Mouse (Mus musculus) left cerebral cortex, adult 2 months (tissue): ENCODE measurements around the gene Gpr61. TPM values are rescaled to one million over a fixed set of nuclear protein-coding genes. Genes with fewer than 3 reads are reported as not detected.

ENCODE experiments used
- DNase-seq, 2 experiments: peaks; one replicate each; pipeline ENCODE4 v3.0.0; 2021 to 2022; ENCODE audit warnings: low spot score in 2 of 2, mixed read lengths in 1 of 2; ENCODE audit errors: extremely low spot score in 1 of 2
- H3K27ac ChIP-seq: fragments of 200-600 bp; 2 replicates; pipeline ENCODE4 v1.8.1; 2022
- H3K4me3 ChIP-seq: fragments of 200-600 bp; 2 replicates; pipeline ENCODE4 v1.8.1; 2022
- CTCF ChIP-seq: fragments of 200-600 bp; IDR thresholded peaks from 2 replicates; pipeline ENCODE4 v1.8.1; 2022; ENCODE audit warnings: antibody characterized with exemption, mild to moderate bottlenecking, moderate library complexity
- intact Hi-C: fragments of 180-260 bp; cut with DNase I; formaldehyde crosslinking; loops from one replicate; pipeline ENCODE4 v1.15.1; 2025
- total RNA-seq, 2 experiments: library from RNA; stranded (reverse); gene quantifications; 2 replicates each; pipeline ENCODE4 v1.2.3; 2021

Gene Gpr61
- total RNA-seq, 2 experiments from 2014 or later: 17.0 to 19.0 TPM

DNA sequence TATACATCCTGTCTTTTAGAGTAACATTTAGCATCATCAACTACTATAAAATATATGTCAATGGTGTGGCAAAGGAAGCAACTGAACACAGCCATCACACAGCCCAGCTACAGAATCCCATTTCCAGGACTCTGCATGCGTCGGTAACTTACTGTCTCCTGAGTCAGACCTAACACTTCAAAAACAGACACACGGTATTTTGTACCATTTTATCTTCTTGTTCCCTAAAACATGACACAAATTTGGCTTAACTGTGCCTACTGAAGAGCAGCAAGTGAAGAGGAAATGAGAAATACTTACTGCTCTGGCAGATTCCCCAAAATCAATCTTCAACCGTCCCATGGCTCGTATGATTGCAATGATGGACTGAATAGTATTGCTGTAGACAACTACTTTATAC, 31.4 kb downstream of the Gpr61 start:
- TF ChIP-seq CTCF: no peak
- Histone ChIP-seq H3K4me3 (no peak overlapping the region), H3K27ac (no peak overlapping the region)
- intact Hi-C loops: no loop called here
- DNase-seq: no peak

DNA sequence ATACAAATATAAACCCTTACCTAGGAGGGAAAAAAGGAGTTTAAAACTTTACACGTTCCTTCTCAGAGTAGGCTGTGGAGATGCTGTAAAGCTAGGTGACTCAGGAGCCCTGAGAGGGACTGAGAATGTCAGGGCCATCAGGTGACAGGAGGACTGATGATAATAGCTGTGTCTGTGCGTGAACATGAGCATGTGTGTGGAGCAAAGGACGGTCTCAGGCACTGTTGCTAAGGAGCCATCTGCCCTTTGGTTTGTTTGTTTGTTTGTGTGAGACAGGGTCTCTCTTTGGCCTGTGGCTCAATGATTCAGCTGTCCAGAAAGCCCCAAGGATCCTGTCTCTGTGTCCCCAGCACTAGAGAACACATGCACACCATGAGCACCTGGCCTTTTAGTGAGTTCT, 33.6 kb downstream of the Gpr61 start:
- intact Hi-C loops: no loop called here
- H3K27ac ChIP-seq: no peak overlapping the region
- no peak overlapping the region for H3K4me3 ChIP-seq
- no peak for TF ChIP-seq CTCF
- DNase-seq: no peak

DNA sequence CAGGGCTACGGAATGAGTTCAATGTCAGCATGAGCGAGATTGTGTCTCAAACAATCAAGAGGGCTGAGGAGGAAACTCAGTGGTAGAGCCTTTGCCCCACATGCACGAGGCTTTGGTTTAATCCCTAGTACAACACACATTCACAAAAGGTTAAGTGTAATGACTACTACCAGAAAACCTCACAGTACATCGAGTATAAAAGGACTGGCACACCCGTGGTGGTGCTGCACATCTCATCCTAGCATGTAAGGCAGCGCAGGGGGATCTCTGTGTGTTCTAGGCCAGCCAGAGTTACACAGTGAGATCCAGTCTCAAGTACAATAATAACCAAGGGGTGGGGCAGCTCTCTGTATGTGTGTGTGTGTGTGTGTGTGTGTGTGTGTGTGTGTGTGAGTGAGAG, 37.2 kb downstream of the Gpr61 start:
- no peak for DNase-seq
- Histone ChIP-seq H3K27ac (no peak overlapping the region), H3K4me3 (no peak overlapping the region)
- intact Hi-C loops: no loop called here
- TF ChIP-seq CTCF: no peak

DNA sequence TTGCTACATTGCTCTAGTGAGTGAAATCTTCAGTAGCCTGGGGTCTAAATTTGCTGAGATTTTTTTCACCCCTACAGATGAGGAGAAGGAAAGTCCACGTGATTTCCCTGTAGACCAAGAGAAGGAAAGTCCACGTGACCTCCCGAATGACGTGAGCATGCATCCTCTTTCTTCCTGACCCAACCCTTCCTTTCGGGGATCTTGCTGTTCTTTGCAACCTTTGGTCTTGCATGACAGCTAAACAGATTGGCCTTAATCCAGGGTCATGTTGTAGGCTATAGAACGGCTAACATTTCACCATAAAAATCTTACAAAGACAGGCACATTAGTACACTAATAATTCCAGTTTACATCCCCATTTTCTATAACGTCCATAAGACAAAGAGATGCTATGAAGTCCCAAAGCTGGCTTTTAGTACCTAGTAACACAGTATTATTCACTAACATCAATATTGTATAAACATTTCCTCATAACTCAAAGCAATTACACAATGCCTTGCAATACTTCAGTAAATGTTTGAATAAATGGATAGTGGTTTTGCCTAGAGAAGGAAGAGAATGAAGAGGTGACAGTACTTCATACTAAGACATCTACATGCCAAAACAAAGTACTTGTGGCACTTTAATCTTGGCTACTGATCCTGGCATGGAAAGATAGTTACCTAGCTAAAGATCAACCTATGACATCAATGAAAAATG, 40.9 kb downstream of the Gpr61 start:
- no peak for TF ChIP-seq CTCF
- Histone ChIP-seq H3K4me3 (no peak overlapping the region), H3K27ac (no peak overlapping the region)
- no peak for DNase-seq
- intact Hi-C loops: no loop called here

DNA sequence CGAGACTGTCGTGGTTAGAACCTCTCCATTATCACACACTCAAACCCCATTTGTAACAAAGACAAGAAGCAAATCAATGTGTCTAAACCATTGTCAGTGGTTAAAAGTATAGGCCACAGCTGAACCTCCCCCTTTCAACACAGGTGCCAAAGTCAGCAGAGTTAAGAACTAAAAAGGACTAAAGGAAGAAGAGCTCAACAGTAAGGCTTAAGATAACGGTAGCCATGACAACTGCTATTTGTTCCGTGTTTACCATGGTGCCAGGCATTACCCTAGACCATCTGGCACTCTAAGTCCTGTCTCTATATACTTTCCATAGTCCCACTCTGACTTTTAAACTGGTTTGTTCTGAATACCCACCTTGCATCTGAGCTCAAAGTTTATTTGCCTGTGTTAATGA, 42.0 kb downstream of the Gpr61 start:
- intact Hi-C loops: no loop called here
- no peak overlapping the region for H3K4me3 ChIP-seq
- H3K27ac ChIP-seq: no peak overlapping the region
- DNase-seq: no peak
- TF ChIP-seq CTCF: no peak

DNA sequence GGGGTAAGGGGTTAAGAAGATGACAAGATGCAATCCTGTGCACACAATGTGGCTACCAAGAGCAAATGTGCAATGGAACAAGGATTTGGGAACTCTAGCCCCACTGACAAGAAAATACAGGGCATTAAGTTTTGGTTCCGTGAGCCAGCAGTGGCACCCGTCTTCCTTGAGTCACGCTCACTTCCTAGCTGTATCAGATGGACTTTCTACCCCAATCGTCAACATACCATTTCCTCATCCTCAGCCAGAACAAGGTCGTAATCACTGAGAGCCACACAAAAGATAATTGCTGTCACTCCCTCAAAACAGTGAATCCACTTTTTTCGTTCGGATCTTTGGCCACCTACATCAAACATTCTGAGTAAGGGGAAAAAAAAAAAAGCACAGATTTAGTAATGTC, 42.4 kb downstream of the Gpr61 start:
- Histone ChIP-seq H3K4me3 (no peak overlapping the region), H3K27ac (no peak overlapping the region)
- TF ChIP-seq CTCF: no peak
- DNase-seq: no peak
- intact Hi-C loops: no loop called here

DNA sequence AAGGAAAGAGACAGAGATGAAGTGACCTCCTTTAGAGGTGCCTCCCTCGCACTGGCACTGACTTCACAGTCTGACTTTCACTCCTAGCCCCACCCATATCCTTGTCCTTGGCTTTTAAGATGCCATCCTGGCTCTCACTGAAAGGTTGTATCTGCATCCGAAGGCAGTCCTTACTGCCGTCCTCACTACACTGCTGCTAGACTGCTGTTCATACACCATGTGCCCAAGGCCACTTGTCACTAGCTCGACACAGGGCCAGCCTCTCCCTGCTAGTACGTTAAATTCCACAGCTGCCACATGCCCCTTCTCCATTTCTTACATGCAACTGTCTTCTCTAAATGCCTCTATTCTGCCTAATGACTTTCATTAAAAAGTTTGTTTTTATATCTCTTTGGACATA, 43.4 kb downstream of the Gpr61 start:
- Histone ChIP-seq H3K4me3 (no peak overlapping the region), H3K27ac (no peak overlapping the region)
- intact Hi-C loops: no loop called here
- DNase-seq: no peak
- TF ChIP-seq CTCF: no peak

DNA sequence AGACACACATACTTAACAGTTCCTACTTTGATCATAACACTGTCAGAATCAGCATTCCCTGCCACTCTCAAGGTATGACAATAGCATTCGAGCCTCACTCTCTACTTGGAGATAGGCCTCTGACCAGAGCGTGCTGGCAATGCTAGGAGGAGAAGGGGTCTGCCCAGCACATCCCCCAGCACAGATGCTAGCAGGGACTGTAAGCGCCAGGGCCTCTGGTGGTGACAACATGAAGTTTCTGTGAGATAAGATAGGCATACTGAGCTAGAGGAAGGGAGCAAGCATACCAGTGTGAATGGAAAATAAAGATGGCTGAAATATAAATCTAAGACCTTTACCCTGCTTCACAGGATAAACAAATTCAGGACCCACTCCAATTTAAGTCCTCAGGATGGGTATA, 49.4 kb downstream of the Gpr61 start:
- H3K27ac ChIP-seq: no peak overlapping the region
- DNase-seq: no peak
- H3K4me3 ChIP-seq: no peak overlapping the region
- intact Hi-C loops: no loop called here
- TF ChIP-seq CTCF: no peak

DNA sequence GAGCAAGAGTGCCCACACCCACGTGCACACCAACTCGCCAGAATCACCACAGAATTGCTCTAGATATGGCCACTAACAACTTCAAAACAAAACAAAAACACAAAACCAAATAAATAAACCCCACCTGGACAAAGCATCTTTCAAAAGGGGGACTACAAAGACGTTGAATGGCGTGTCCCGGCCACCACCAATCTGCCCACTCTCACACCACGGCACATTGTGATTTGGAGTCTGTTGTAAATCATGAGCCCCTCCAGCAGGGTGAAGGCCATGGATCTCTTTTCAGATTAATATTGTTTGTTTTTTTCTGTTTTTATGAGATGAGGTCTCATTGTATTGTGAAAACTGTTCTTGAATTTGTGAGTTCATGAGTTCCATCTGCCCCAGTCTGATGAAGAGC, 52.6 kb downstream of the Gpr61 start:
- TF ChIP-seq CTCF: no peak
- DNase-seq: no peak
- intact Hi-C loops: no loop called here
- Histone ChIP-seq H3K27ac (no peak overlapping the region), H3K4me3 (no peak overlapping the region)

DNA sequence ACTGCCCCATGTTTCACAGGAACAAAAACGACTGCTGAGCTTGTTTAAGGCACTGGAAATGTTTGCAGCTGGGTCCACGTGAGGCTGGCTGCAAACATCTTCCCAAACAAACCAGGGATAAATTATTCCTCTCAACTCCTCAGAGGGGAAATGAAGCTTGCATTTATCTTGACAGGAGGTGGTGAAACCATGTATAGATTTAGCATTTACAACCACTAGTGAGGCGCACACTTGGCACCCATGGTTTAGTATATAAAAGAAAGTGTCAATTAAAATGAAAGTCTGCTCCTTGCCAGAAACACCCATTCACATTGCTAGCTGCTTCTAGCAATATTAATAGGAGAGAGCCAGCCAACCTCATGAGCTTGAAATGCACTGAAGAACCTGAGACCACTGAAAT, 53.1 kb downstream of the Gpr61 start:
- H3K4me3 ChIP-seq: no peak overlapping the region
- no peak for DNase-seq
- intact Hi-C loops: no loop called here
- no peak for TF ChIP-seq CTCF
- no peak overlapping the region for H3K27ac ChIP-seq

Other genes starting within 250 kb of the Gpr61 start
- 10 to 100 TPM; 82.7 to 85.1 TPM for gene Gstm7, start 223.1 kb downstream of the Gpr61 start, total RNA-seq
- 1 to 10 TPM; 4.7 to 6.7 TPM for gene Gstm6, start 211.1 kb downstream of the Gpr61 start, total RNA-seq
- gene Gstm3, start 185.6 kb downstream of the Gpr61 start, total RNA-seq: not detected
- 1 to 10 TPM; 2.0 to 4.6 TPM for gene Gstm2, start 168.4 kb downstream of the Gpr61 start, total RNA-seq
- 100 to 1,000 TPM; 266 to 284 TPM for gene Gstm1, start 136.9 kb downstream of the Gpr61 start, total RNA-seq
- gene Gstm4, start 110.0 kb downstream of the Gpr61 start, total RNA-seq: 1 to 10 TPM; 7.8 to 8.0 TPM
- 10 to 100 TPM; 58.8 to 61.4 TPM for gene Ampd2, start 68.2 kb downstream of the Gpr61 start, total RNA-seq
- gene Gnat2, start 62.1 kb downstream of the Gpr61 start, total RNA-seq: not detected
- gene Gnai3, start 8.7 kb downstream of the Gpr61 start, total RNA-seq: 10 to 100 TPM; 26.9 to 28.6 TPM
- 10 to 100 TPM; 80.2 to 82.8 TPM for gene Amigo1, start 31.5 kb upstream of the Gpr61 start, total RNA-seq
- gene Cyb561d1, start 46.3 kb upstream of the Gpr61 start, total RNA-seq: 10 to 100 TPM; 18.8 to 20.7 TPM
- gene Atxn7l2, start 56.1 kb upstream of the Gpr61 start, total RNA-seq: 10 to 100 TPM; 30.6 to 32.8 TPM
- 1 to 10 TPM; 1.7 to 2.0 TPM for gene Sypl2, start 71.8 kb upstream of the Gpr61 start, total RNA-seq
- gene Psma5, start 102.0 kb upstream of the Gpr61 start, total RNA-seq: 10 to 100 TPM; 64.9 to 80.9 TPM
- gene Sort1, start 129.2 kb upstream of the Gpr61 start, total RNA-seq: 100 to 1,000 TPM; 310 to 316 TPM
- gene Mybphl, start 210.0 kb upstream of the Gpr61 start, total RNA-seq: 1 to 10 TPM in 1 of 2 experiments, not detected in 1; 1.0 TPM
- 10 to 100 TPM; 18.9 to 21.2 TPM for gene Psrc1, start 229.0 kb upstream of the Gpr61 start, total RNA-seq